Mouse (Mus musculus) mouse embryonic stem cell (cell line): ENCODE data around the gene Paqr7.

ENCODE experiments used
- in situ Hi-C, 2 experiments: fragments of 300-500 bp; cut with MboI; formaldehyde crosslinking; loops; 1 replicate in 1 of 2; 3 replicates in 1 of 2; pipeline ENCODE4 v1.14.3; 2019 to 2020; ENCODE audit warnings: low sequenced_read_pairs in 2 of 2, low pct_unique_long_range_greater_than_20kb in 1 of 2, mixed read lengths in 1 of 2; ENCODE audit not compliant: unreplicated experiment in 1 of 2

Gene Paqr7

DNA sequence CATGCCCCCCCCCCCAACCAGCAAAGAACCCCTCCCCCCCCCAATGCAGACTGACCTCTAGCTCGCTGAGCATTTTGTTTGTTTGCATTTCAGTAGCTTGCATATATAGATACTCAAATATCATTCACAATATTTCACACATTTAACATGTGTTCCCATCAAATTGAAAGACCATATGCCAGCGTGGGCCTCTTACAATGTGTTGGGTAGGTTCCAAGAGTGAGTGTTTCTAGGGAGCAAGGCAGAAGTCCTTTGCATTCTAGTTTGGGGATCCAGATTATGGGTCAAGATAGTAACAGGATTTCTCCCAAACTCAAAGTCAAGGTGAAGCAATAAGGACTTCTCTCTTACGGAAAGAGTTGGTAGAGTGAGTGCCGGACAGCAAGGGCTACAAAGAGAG lies 22.0 kb downstream of the Paqr7 start:
- in situ Hi-C loops, result no loop called here

DNA sequence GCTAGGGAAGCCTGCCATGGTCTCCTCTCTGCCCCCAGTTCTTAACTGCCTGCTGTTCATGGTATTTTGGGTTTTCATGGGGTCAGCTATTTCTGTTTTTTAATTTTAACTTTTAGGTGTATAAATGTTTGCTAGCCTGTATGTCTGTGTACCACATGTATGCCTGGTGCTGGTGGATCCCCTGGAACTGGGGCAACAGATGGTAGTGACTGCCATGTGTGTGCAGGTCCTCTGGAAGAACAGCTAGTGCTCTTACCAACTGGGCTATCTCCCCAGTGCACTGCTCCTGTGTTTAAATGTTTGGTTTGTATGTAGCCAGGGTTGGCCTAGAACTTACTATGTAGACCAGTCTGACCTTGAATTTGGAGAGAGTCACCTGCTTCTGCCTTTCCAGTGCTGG lies 22.8 kb downstream of the Paqr7 start:
- in situ Hi-C loops, result no loop called here

GRCm38 (mm10) chr4:134523447-134523846 lies 26.9 kb downstream of the Paqr7 start:
- in situ Hi-C loops, result no loop called here

GRCm38 (mm10) chr4:134525806-134526205 lies 29.3 kb downstream of the Paqr7 start:
- in situ Hi-C loops, result no loop called here

DNA sequence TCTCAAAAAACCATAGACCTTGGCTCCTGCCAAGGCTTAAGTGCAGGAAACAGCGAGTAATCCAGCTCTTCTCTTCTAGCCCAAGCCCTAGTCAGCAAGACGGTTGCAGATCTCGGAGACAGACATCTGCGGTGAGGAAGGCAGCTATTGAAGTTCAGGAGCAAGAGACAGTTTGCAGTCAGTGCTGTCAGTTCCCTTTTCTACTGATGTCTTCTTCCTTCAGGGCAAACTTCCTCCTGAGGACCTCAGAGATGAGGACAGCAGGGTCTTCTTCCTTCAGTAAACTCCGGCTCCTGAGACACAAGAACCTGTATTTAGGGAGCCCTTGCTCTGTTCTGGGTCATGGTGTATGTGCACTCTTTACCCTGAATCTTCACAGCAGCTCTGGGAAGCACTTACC lies 29.7 kb downstream of the Paqr7 start:
- in situ Hi-C loops, result no loop called here

DNA sequence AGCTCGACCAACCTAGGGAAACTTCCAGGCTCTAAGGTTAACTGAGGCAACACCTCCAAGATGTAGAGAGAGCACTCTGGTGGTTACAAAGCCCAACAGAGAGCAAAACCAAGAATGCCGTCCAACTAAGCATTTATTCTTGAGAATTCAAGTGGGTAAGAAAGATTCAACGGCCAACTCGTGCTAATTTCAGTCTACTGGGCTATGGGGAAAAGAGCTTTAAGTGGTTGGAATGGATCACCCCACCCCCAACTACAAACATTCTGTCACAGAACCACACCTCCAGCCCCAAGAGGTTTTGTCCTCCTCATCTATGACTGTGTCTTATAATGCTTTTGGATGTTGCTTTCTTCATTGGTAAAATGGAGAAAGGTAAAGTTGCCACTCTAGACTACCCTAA lies 36.4 kb downstream of the Paqr7 start:
- in situ Hi-C loops, result no loop called here

- in situ Hi-C loops, result no loop called here
These were observed 36.9 kb downstream of the Paqr7 start for GRCm38 (mm10) chr4:134533421-134533820.

- in situ Hi-C loops, result no loop called here
These were observed 37.8 kb downstream of the Paqr7 start for GRCm38 (mm10) chr4:134534124-134534886.

- in situ Hi-C loops, result no loop called here
These were observed 38.7 kb downstream of the Paqr7 start, which contains the start of gene Mtfr1l for GRCm38 (mm10) chr4:134534932-134535786. Mtfr1l (minus strand) TSS chr4:134535387.

- in situ Hi-C loops, result no loop called here
These were observed 39.3 kb downstream of the Paqr7 start for GRCm38 (mm10) chr4:134535787-134536151.

DNA sequence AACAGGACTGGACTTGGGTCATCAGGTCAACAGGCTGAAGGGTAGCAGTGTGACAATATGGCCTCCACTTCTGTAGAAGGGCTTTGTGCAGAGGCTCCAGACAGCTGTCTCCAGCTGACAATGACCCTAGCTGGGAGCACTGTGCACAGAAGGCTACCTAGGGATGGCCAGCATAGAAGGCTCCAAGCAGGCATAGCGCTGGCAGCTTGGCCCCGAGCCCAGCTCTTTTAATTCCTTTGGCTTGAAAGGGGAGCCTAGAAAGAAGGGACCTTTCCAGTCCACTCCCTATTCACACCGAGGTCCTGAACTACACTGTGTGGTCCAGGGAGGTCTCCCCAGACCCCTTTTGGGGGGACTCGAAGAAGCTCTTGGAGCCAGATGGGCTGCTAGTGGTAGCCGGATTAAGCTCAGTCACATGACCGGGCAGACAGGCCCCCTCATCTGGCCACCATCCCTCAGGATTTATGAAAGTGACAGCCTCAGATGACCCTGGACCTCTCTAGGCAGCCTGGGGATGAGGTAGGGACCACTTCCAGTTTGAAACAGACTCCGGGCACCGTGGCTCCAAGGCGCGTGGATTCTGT lies 42.6 kb downstream of the Paqr7 start:
- in situ Hi-C loops, result no loop called here

- in situ Hi-C loops, result no loop called here
These were observed 46.2 kb downstream of the Paqr7 start for GRCm38 (mm10) chr4:134542726-134543125.

DNA sequence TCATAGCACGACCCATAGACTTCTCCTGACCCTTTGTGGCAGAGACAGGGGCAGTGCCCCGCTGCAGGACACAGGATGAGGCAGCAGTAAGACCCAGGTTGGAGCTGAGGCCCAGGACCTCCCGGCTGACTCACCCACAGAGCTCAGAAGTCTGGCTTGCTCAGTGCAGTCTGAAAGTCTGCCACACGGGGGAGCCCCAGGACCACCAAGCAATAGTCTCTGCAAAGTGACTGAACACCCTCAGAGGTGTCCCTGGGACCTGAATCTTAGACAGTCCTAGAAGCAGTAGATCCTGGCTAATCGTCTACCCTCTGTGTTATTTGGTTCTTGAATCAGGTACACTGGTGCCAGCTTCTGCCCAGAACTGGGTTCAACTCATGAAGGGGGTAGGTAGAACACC lies 46.8 kb downstream of the Paqr7 start:
- in situ Hi-C loops, result no loop called here

- in situ Hi-C loops, result no loop called here
These were observed 50.6 kb downstream of the Paqr7 start for GRCm38 (mm10) chr4:134546814-134547705.

DNA sequence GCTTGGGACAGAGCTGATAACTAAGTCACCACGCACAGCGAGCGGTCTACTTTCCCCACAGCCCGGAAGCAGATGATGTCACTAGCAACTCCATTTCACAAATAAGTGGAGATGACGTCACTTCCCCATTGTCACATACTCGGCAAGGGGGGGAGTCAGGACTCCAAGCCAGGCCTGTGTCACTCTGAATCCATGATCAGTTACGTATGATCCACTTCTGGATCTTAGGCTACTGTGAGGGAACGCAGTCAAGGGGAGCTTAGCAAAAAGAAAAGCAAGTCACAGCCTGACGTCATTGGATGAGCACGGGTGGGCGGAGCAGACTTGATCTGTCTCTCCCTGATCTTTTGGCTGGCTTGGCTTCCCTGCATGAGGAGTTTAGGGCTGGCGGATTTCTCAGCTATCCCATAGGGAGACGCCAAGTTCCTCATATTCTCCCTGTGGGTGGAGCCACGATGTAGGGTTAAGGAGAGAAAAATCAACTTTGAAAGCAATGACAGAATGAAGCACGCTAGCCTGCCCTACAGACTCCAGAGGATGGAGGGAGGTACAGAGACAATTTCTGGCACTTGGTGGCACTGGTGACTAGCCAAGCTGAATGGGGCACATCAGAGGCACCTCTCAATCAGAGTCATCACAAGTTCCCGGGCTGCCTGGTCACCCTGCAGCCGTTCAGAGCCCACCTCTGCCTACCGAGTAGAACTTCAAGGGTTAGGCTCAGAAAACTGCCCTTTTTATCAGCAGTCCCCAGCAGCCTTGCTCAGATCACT lies 51.9 kb downstream of the Paqr7 start:
- in situ Hi-C loops, result no loop called here

DNA sequence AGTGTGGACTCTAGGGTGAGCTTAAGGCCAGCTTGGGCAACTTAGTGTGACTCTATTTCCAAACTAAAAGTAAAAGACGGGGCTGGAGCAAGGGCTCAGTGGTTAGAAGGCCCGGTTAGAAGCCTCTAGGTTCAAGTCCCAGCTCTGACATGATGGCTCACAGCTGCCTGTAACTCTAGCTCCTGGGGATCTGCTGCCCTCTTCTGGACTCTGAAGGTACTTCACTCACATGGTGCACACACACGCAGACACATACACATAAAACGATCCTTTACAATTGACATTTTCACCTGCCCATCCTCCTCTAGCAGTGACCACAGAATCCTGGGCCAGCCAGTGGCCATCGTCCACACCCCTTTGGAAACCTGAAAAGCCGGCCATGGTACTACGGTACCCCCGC lies 53.4 kb downstream of the Paqr7 start:
- in situ Hi-C loops, result no loop called here

- in situ Hi-C loops, result no loop called here
These were observed 55.2 kb downstream of the Paqr7 start, which contains the start of gene Selenon for GRCm38 (mm10) chr4:134551494-134552316. Selenon (minus strand) TSS chr4:134552166.
